Mouse (Mus musculus): ENCODE results near the gene Atp13a1. TPM values are rescaled to one million over a fixed set of nuclear protein-coding genes. Genes with fewer than 3 reads are reported as not detected.
A peak's percentile ranks its signal among the peaks of the same experiment; 100 is the strongest.

Gene Atp13a1
- polyA plus RNA-seq, 1 experiment from 2014 or later: 61.4 TPM

DNA sequence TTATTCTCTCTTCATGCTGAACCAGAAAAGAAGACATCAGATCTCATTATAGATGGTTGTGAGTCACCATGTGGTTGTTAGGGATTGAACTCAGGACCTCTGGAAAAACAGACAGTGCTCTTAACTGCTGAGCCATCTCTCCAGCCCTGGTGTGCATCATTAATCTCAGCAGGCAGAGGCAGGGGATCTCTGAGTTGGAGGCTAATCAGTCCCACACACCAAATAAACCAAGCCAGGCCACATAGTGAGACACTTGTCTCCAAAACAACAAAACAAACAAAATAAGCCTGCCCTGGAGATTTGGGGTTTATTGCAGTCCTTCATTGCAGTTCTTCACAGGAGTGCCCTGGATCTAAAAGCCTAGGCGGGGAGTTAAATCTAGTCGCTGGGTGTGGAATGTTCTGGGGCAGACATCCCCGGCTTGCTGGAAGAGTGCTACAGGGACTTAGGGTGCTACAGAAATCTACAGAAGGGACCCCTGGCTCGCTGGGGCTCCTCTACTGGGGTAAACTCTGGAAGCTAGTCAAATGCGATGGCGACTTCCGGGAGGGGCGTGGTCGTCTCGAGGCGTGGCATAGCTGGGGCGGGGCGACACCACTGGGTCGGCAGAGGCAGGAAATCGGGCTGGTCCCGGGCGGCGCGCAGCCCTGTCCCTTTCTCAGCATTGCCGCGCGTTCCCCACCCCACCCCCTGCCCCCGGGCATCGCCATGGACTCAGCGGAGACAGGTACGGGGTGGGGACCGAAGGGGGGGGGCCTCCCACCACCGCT, 17.3 kb downstream of the Atp13a1 start, which contains the start of gene Gmip:
Gmip (plus strand) TSS at position 586 of the 770 bp plus-strand sequence.
- Histone ChIP-seq H3K9ac (replicated peaks; ENCODE audit: low read length) (peak within 1 kb of the TSS; percentile 74), H3K4me3 (ENCODE audit: low read length) (peak within 1 kb of the TSS; percentile 67), H3K27ac (ENCODE audit: low read length) (peak within 1 kb of the TSS; percentile 15; the same call in 1 of the 2 replicates), H3K4me1 (ENCODE audit: insufficient read depth, low read length) (peaks cover 5% of the 10 kb centered on the region), H3K9me3 (ENCODE audit: low read length) (no peaks in the 10 kb centered on the region), H3K36me3 (ENCODE audit: insufficient read depth, low read length) (peaks cover 47% of the 10 kb centered on the region), H3K27me3 (ENCODE audit: insufficient read depth, low read length) (no peaks in the 10 kb centered on the region), H3K4me2 (replicated peaks; ENCODE audit: low read depth, low read length) (peak within 1 kb of the TSS; percentile 97)
- 5% methylated on average over 25 of the region's 28 CpGs for WGBS
- ATAC-seq (ENCODE audit: low FRiP score, low TSS enrichment): peak; percentile 77

DNA sequence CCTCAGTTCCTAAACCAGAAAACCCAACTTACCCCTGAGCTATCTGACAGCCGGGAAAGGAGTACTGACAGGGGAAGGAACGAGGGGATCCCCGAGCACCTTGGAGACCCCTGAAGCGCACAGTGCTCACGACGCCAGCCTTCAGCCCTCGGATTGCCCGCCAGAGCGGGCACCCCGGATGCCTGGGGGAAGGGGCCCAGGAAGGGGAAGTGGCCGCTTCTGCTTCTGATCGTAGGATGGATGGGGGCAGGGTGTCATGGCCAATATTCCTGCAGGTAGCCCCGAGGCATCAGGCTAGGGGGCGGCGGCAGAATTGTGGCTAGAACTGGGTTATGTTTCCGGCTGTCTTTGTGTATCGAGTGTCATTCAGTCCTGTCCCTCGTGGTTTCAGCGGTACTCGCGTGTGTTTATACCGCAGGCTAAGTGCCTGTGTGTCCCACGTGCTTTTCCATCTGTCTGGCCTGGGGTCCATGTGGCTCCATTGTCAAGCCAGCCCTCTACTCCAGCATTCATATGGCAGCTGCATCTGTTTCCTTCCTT, 18.0 kb downstream of the Atp13a1 start:
- H3K4me2 ChIP-seq (replicated peaks; ENCODE audit: low read depth, low read length): peak overlapping the region; percentile 97
- peak; percentile 33 for ATAC-seq (ENCODE audit: low FRiP score, low TSS enrichment)
- peaks cover 45% of the 10 kb centered on the region for H3K36me3 ChIP-seq (ENCODE audit: insufficient read depth, low read length)

DNA sequence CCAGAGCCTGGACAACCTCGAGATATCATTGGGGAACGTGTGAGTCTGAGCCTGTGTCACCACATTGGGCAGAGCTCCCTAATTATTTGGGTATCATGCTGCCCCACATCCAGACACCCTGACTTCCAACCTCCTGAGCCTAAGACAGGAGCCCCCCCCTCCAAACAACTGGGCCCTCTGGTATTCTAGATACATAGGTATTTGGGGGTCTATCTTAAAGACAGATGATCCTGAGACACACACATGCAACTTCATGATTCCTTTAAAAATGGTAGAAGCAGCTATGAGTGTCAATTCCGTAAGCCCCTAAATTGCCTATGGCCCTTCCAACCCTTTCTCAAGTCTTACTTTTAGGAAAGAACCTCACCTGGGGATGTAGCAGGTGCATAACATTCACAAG, 18.9 kb downstream of the Atp13a1 start:
- H3K4me1 ChIP-seq (ENCODE audit: insufficient read depth, low read length): peaks cover 5% of the 10 kb centered on the region
- H3K4me2 ChIP-seq (replicated peaks; ENCODE audit: low read depth, low read length): no peak overlapping the region; the same call in 1 of the 2 replicates
- ATAC-seq (ENCODE audit: low FRiP score, low TSS enrichment): no peak
- H3K27ac ChIP-seq (ENCODE audit: low read length): no peak overlapping the region
- H3K9ac ChIP-seq (replicated peaks; ENCODE audit: low read length): no peak overlapping the region
- no peaks in the 10 kb centered on the region for H3K9me3 ChIP-seq (ENCODE audit: low read length)
- H3K4me3 ChIP-seq (ENCODE audit: low read length): no peak overlapping the region
- 64% methylated on average over 3 of the region's 3 CpGs for WGBS
- H3K36me3 ChIP-seq (ENCODE audit: insufficient read depth, low read length): peaks cover 48% of the 10 kb centered on the region
- no peaks in the 10 kb centered on the region for H3K27me3 ChIP-seq (ENCODE audit: insufficient read depth, low read length)

More for the DNA sequence above, 18.0 kb downstream of the Atp13a1 start:
- WGBS: 2% methylated on average over 23 of the region's 23 CpGs
- Histone ChIP-seq H3K27me3 (ENCODE audit: insufficient read depth, low read length) (no peaks in the 10 kb centered on the region), H3K9me3 (ENCODE audit: low read length) (no peaks in the 10 kb centered on the region), H3K27ac (ENCODE audit: low read length) (no peak overlapping the region), H3K4me3 (ENCODE audit: low read length) (peak overlapping the region; percentile 67), H3K4me1 (ENCODE audit: insufficient read depth, low read length) (peaks cover 5% of the 10 kb centered on the region), H3K9ac (replicated peaks; ENCODE audit: low read length) (peak overlapping the region; percentile 74)

DNA sequence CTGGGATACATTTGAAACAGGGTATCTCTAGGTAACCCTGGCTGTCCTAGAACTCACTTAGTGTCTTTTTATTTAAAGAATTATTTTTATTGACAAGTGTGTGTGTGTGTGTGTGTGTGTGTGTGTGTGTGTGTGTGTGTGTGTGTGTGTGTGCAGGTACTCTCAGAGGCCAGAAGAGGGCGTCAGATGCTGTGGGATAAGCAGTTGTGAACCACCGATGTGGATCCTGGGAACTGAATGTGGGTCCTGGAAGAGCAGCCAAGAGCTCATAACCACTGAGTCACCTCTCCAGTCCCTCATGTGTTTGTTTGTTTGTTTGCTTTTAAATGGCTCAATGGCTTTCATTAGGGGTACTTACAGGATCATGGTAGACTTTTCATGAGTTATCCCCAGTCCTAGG, 23.9 kb downstream of the Atp13a1 start:
- Histone ChIP-seq H3K36me3 (ENCODE audit: insufficient read depth, low read length) (peaks cover 24% of the 10 kb centered on the region), H3K9me3 (ENCODE audit: low read length) (no peaks in the 10 kb centered on the region), H3K9ac (replicated peaks; ENCODE audit: low read length) (no peak overlapping the region), H3K4me3 (ENCODE audit: low read length) (no peak overlapping the region), H3K27ac (ENCODE audit: low read length) (no peak overlapping the region), H3K27me3 (ENCODE audit: insufficient read depth, low read length) (no peaks in the 10 kb centered on the region), H3K4me2 (replicated peaks; ENCODE audit: low read depth, low read length) (no peak overlapping the region), H3K4me1 (ENCODE audit: insufficient read depth, low read length) (0 out of 2 replicates have a peak, but pooled peaks cover 5% of the 10 kb centered on the region)
- 82% methylated on average over 2 of the region's 2 CpGs for WGBS
- ATAC-seq (ENCODE audit: low FRiP score, low TSS enrichment): no peak

DNA sequence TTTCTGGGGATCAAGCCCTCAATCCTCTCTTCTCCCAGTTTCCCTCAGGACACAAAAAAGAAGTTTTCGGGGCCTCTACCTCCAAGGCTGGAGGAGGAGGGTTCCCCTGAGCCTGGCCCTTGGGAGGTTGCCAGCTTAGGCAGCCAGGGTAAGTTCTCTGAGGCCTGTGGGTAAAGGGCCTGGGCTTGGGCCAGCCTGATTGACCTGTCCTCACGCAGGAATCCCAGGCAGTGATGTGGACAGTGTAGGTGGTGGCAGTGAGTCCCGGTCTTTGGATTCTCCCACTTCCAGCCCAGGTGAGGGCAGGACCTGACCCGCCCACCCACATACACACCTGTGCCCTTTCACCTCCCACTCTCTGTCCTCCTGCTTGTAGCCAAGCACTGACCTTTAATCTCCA, 24.4 kb downstream of the Atp13a1 start:
- WGBS: 89% methylated on average over 4 of the region's 4 CpGs
- Histone ChIP-seq H3K4me2 (replicated peaks; ENCODE audit: low read depth, low read length) (no peak overlapping the region), H3K4me1 (ENCODE audit: insufficient read depth, low read length) (0 out of 2 replicates have a peak, but pooled peaks cover 5% of the 10 kb centered on the region)

DNA sequence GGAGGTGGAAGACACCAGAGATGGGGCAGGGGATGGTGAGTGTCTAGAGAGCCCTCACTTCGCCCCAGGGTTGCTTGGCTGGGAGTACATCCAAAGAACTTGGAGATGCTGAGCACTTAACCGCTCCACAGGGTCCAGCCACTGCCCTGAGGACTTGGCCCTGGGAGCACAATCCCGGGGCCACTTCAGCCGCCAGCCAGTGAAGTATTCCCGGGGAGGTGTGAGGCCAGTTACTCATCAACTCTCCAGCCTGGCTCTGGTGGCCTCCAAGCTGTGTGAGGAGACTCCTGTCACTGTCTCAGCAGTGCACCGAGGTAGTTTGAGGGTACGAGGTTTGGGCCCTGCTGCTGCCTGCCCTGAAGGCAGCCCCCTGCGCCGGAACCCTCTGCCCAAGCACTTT, 29.5 kb downstream of the Atp13a1 start:
- Histone ChIP-seq H3K9me3 (ENCODE audit: low read length) (no peaks in the 10 kb centered on the region), H3K4me3 (ENCODE audit: low read length) (no peak overlapping the region), H3K4me2 (replicated peaks; ENCODE audit: low read depth, low read length) (no peak overlapping the region), H3K27ac (ENCODE audit: low read length) (no peak overlapping the region), H3K36me3 (ENCODE audit: insufficient read depth, low read length) (0 out of 2 replicates have a peak, but pooled peaks cover 5% of the 10 kb centered on the region), H3K4me1 (ENCODE audit: insufficient read depth, low read length) (peaks cover 30% of the 10 kb centered on the region), H3K9ac (replicated peaks; ENCODE audit: low read length) (no peak overlapping the region), H3K27me3 (ENCODE audit: insufficient read depth, low read length) (no peaks in the 10 kb centered on the region)
- 75% methylated on average over 9 of the region's 9 CpGs for WGBS
- ATAC-seq (ENCODE audit: low FRiP score, low TSS enrichment): peak; percentile 8; the same call in 1 of the 2 replicates

More for the DNA sequence above, 24.4 kb downstream of the Atp13a1 start:
- H3K9ac ChIP-seq (replicated peaks; ENCODE audit: low read length): no peak overlapping the region
- no peak for ATAC-seq (ENCODE audit: low FRiP score, low TSS enrichment)
- no peaks in the 10 kb centered on the region for H3K9me3 ChIP-seq (ENCODE audit: low read length)
- H3K27me3 ChIP-seq (ENCODE audit: insufficient read depth, low read length): no peaks in the 10 kb centered on the region
- no peak overlapping the region for H3K4me3 ChIP-seq (ENCODE audit: low read length)
- H3K36me3 ChIP-seq (ENCODE audit: insufficient read depth, low read length): peaks cover 24% of the 10 kb centered on the region
- no peak overlapping the region for H3K27ac ChIP-seq (ENCODE audit: low read length)

DNA sequence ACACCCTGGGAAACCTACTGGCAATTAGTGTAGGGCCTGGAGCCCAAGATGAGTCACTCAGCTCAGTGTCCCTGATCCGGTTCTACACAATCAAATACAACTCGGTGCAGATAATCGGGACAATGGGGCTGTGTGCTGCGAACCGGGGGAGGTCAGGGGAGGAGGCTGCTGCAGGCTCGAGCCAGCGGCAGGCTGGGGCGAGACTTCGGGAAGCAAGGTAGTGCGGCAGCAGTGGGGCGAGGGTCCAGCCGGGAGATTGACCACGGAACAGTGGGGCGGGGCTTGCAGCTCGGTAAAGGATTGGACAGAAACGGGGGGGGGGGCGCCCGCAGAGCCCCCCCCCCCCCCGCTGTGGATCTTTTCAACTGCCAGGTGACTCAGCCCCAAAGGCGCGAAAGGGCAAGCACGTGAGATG, 31.0 kb downstream of the Atp13a1 start:
- no peaks in the 10 kb centered on the region for H3K27me3 ChIP-seq (ENCODE audit: insufficient read depth, low read length)
- H3K4me3 ChIP-seq (ENCODE audit: low read length): peak overlapping the region; percentile 50
- peaks cover 25% of the 10 kb centered on the region for H3K4me1 ChIP-seq (ENCODE audit: insufficient read depth, low read length)

DNA sequence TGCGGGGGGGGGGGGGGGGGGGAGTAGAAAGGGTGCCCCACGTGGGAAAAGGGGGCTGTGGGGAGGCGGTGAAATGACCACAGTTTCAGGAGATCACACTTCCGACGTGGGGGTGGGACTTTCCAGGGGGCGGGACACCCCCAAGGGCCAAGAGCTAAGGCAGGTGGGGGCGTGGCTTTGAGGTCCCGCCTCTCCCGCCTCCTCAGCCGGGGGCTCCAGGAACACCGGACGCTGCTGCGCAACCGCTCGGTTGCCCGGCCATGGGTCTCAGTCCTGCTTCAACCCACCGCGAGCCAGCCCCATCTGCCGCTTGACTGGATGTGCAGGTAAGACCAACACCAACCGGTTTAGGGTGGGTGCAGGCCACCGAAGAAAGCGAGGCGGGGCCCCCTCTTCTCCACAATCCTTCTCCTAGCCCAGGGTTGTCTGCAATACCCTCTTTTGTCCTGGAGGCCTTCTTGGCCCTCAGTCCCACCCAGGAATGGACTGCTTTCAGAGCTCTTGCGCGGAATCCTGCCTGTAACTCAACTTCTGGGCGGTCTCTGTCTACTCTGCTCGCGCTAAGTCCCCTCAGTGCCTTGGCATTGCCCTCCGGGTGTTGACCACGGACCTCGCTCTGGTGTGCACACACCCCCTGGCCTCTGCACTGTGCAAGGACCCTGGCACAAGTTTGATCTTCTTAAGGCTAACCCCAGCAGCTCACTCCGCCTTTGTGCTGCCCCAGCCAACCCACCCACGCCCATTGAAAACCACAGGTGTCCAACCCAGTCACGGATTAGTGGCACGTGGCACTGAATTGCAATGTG, 31.6 kb downstream of the Atp13a1 start, which contains the start of gene Lpar2:
Lpar2 (plus strand) TSS at position 44 of the 806 bp plus-strand sequence.
- WGBS: 1% methylated on average over 32 of the region's 35 CpGs
- Histone ChIP-seq H3K36me3 (ENCODE audit: insufficient read depth, low read length) (peaks cover 9% of the 10 kb centered on the region; the same call in 1 of the 2 replicates), H3K9me3 (ENCODE audit: low read length) (no peaks in the 10 kb centered on the region), H3K27ac (ENCODE audit: low read length) (peak within 1 kb of the TSS; percentile 74), H3K4me1 (ENCODE audit: insufficient read depth, low read length) (peaks cover 25% of the 10 kb centered on the region), H3K27me3 (ENCODE audit: insufficient read depth, low read length) (no peaks in the 10 kb centered on the region), H3K9ac (replicated peaks; ENCODE audit: low read length) (peak within 1 kb of the TSS; percentile 72), H3K4me3 (ENCODE audit: low read length) (peak within 1 kb of the TSS; percentile 50), H3K4me2 (replicated peaks; ENCODE audit: low read depth, low read length) (peak within 1 kb of the TSS; percentile 82)
- peak; percentile 88 for ATAC-seq (ENCODE audit: low FRiP score, low TSS enrichment)

More for the DNA sequence above, 31.0 kb downstream of the Atp13a1 start:
- ATAC-seq (ENCODE audit: low FRiP score, low TSS enrichment): peak; percentile 23; the same call in 1 of the 2 replicates
- Histone ChIP-seq H3K9ac (replicated peaks; ENCODE audit: low read length) (peak overlapping the region; percentile 72), H3K4me2 (replicated peaks; ENCODE audit: low read depth, low read length) (peak overlapping the region; percentile 82), H3K36me3 (ENCODE audit: insufficient read depth, low read length) (peaks cover 6% of the 10 kb centered on the region; the same call in 1 of the 2 replicates), H3K27ac (ENCODE audit: low read length) (peak overlapping the region; percentile 74), H3K9me3 (ENCODE audit: low read length) (no peaks in the 10 kb centered on the region)
- 2% methylated on average over 15 of the region's 22 CpGs for WGBS

DNA sequence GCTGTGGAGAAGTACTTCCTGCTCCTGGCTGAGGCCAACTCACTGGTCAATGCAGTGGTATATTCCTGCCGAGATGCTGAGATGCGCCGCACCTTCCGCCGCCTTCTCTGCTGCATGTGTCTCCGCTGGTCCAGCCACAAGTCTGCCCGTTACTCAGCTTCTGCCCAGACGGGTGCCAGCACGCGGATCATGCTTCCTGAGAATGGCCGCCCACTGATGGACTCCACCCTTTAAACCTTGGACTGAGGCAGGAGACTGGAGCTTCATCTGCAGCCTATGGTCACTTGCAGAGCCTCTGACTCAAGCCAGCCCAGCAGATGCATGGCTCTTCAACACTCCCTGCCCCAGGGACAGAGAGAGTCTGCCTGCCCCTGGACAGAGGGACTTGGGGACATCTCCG, 35.4 kb downstream of the Atp13a1 start:
- Histone ChIP-seq H3K4me2 (replicated peaks; ENCODE audit: low read depth, low read length) (no peak overlapping the region), H3K4me1 (ENCODE audit: insufficient read depth, low read length) (peaks cover 24% of the 10 kb centered on the region), H3K9ac (replicated peaks; ENCODE audit: low read length) (no peak overlapping the region), H3K36me3 (ENCODE audit: insufficient read depth, low read length) (peaks cover 13% of the 10 kb centered on the region; the same call in 1 of the 2 replicates), H3K4me3 (ENCODE audit: low read length) (no peak overlapping the region), H3K27ac (ENCODE audit: low read length) (no peak overlapping the region), H3K27me3 (ENCODE audit: insufficient read depth, low read length) (no peaks in the 10 kb centered on the region), H3K9me3 (ENCODE audit: low read length) (no peaks in the 10 kb centered on the region)
- WGBS: 91% methylated on average over 12 of the region's 12 CpGs
- ATAC-seq (ENCODE audit: low FRiP score, low TSS enrichment): no peak
